Mouse (Mus musculus): ENCODE measurements around the gene Mgat5. TPM values are rescaled to one million over a fixed set of nuclear protein-coding genes. Genes with fewer than 3 reads are reported as not detected.

Mgat5 gene
- polyA plus RNA-seq, 1 experiment from 2014 or later: 4.9 TPM

- WGBS: 86% methylated on average over 7 of the region's 7 CpGs
- no peaks in the 10 kb centered on the region for H3K27me3 ChIP-seq (replicated peaks; ENCODE audit: low read depth, poor library complexity, severe bottlenecking)
- no peak for DNase-seq (ENCODE audit: low spot score)
These were observed 158.8 kb downstream of the Mgat5 start for GRCm38 (mm10) chr1:127363638-127364037.

GRCm38 (mm10) chr1:127365706-127366105 is 160.9 kb downstream of the Mgat5 start:
- H3K27ac ChIP-seq (replicated peaks): no peak overlapping the region
- DNase-seq (ENCODE audit: low spot score): no peak
- 89% methylated on average over 5 of the region's 5 CpGs for WGBS
- H3K9me3 ChIP-seq: no peaks in the 10 kb centered on the region
- H3K36me3 ChIP-seq (replicated peaks): peaks cover 50% of the 10 kb centered on the region
- no peaks in the 10 kb centered on the region for H3K27me3 ChIP-seq (replicated peaks; ENCODE audit: low read depth, poor library complexity, severe bottlenecking)
- peaks cover 9% of the 10 kb centered on the region for H3K4me1 ChIP-seq
- no peak overlapping the region for H3K4me3 ChIP-seq

More at GRCm38 (mm10) chr1:127363638-127364037, 158.8 kb downstream of the Mgat5 start:
- Histone ChIP-seq H3K36me3 (replicated peaks) (peaks cover 40% of the 10 kb centered on the region; the same call in 1 of the 2 replicates), H3K4me3 (no peak overlapping the region), H3K27ac (replicated peaks) (no peak overlapping the region), H3K4me1 (peaks cover 15% of the 10 kb centered on the region), H3K9me3 (no peaks in the 10 kb centered on the region)

GRCm38 (mm10) chr1:127366111-127366510 is 161.3 kb downstream of the Mgat5 start:
- Histone ChIP-seq H3K36me3 (replicated peaks) (peaks cover 50% of the 10 kb centered on the region), H3K4me1 (peaks cover 9% of the 10 kb centered on the region), H3K4me3 (no peak overlapping the region), H3K9me3 (no peaks in the 10 kb centered on the region), H3K27ac (replicated peaks) (no peak overlapping the region; the same call in 1 of the 2 replicates), H3K27me3 (replicated peaks; ENCODE audit: low read depth, poor library complexity, severe bottlenecking) (no peaks in the 10 kb centered on the region)
- no peak for DNase-seq (ENCODE audit: low spot score)
- 70% methylated on average over 10 of the region's 10 CpGs for WGBS

DNA sequence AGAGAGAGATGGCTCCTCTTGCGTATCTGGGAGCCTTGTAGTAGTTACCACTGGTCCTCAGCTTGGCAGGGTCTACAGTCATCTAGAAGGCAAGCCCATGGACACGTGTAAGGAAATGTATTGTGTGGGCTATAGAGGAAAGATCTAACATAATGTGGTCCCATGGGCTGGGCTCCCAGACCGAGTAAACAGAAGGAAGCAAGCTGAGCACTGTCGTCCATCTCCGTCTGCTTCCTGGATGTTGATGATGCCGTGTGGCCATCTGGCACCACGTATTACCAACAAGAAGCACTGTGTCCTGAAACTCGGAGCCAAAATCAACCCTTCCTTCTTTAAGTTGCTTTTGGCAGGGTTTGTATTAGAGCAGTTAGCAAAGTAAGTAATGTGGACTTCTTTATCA is 163.7 kb downstream of the Mgat5 start:
- Histone ChIP-seq H3K36me3 (replicated peaks) (peaks cover 50% of the 10 kb centered on the region), H3K4me3 (no peak overlapping the region), H3K27ac (replicated peaks) (no peak overlapping the region), H3K27me3 (replicated peaks; ENCODE audit: low read depth, poor library complexity, severe bottlenecking) (no peaks in the 10 kb centered on the region), H3K9me3 (no peaks in the 10 kb centered on the region), H3K4me1 (peaks cover 20% of the 10 kb centered on the region)
- 86% methylated on average over 8 of the region's 8 CpGs for WGBS
- DNase-seq (ENCODE audit: low spot score): no peak

- WGBS: 95% methylated on average over 5 of the region's 5 CpGs
- no peak overlapping the region for H3K27ac ChIP-seq (replicated peaks)
- H3K4me1 ChIP-seq: peaks cover 20% of the 10 kb centered on the region
- DNase-seq (ENCODE audit: low spot score): no peak
- H3K27me3 ChIP-seq (replicated peaks; ENCODE audit: low read depth, poor library complexity, severe bottlenecking): no peaks in the 10 kb centered on the region
- peaks cover 46% of the 10 kb centered on the region for H3K36me3 ChIP-seq (replicated peaks)
- H3K4me3 ChIP-seq: no peak overlapping the region
- H3K9me3 ChIP-seq: no peaks in the 10 kb centered on the region
These were observed 164.7 kb downstream of the Mgat5 start for GRCm38 (mm10) chr1:127369538-127369937.

DNA sequence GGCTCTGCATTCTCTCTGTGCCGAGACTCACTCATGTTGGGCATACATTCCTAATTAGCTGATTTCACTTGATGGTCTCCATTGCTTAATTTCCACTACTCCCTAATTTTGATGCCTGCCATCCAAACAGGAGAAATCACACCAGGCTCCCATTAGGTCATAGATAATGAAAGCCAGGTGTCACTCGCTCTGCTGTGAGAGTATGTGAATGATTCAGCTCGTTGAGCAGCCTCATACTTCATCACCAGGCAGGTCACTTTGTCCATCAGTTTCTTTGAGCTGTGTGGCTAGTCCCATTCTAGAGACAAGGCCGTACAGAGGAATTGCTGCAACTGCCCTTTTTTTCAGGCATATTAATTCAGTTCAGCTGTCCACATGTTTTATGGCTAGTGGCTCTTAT is 167.3 kb downstream of the Mgat5 start:
- Histone ChIP-seq H3K4me3 (no peak overlapping the region), H3K27ac (replicated peaks) (no peak overlapping the region), H3K9me3 (no peaks in the 10 kb centered on the region), H3K4me1 (peaks cover 11% of the 10 kb centered on the region), H3K36me3 (replicated peaks) (peaks cover 21% of the 10 kb centered on the region), H3K27me3 (replicated peaks; ENCODE audit: low read depth, poor library complexity, severe bottlenecking) (no peaks in the 10 kb centered on the region)
- 55% methylated on average over 4 of the region's 4 CpGs for WGBS
- DNase-seq (ENCODE audit: low spot score): no peak

DNA sequence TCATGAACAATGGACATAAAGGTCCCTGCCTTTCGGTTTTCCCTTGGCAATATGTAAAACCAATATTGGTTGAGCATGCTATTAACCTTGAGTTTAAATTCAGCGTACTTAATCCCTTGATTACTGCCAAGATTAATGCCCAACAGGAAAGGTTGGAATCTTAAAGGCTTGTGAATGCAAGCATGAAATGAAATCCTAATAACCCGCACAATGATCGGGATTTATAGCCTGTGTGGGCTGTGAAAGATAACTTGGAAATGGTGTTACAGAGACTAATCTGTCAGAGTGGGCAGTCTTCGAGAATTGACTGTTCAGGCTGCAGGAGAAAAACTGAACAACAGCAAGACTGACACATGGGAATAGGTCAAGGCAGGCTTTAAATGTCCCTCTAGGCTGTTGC is 168.7 kb downstream of the Mgat5 start:
- no peak overlapping the region for H3K27ac ChIP-seq (replicated peaks)
- no peak for DNase-seq (ENCODE audit: low spot score)

GRCm38 (mm10) chr1:127374157-127374556 is 169.3 kb downstream of the Mgat5 start:
- H3K27me3 ChIP-seq (replicated peaks; ENCODE audit: low read depth, poor library complexity, severe bottlenecking): no peaks in the 10 kb centered on the region
- no peak overlapping the region for H3K4me3 ChIP-seq

More for the DNA sequence above, 168.7 kb downstream of the Mgat5 start:
- peaks cover 10% of the 10 kb centered on the region for H3K36me3 ChIP-seq (replicated peaks)
- no peaks in the 10 kb centered on the region for H3K9me3 ChIP-seq
- H3K4me1 ChIP-seq: peaks cover 11% of the 10 kb centered on the region
- H3K4me3 ChIP-seq: no peak overlapping the region
- no peaks in the 10 kb centered on the region for H3K27me3 ChIP-seq (replicated peaks; ENCODE audit: low read depth, poor library complexity, severe bottlenecking)
- 83% methylated on average over 5 of the region's 5 CpGs for WGBS

DNA sequence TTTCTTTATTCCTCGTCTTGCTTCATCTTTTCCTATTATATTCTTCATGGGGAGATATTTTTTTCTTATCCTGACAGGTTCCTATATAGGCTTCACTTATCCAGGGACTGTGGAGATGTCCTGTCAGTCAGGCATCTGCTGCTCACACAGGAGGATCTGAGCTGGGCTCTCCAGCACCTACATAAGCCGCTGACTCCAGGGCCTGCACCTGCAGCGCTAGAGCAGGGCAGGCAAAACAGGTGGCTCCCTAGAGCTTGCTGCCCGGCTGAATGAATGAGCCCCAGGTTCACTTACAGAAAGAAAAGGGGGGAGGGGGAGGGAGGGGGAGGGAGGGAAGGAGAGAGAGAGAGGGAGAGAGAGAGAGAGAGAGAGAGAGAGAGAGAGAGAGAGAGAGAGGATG is 175.3 kb downstream of the Mgat5 start:
- no peak for DNase-seq (ENCODE audit: low spot score)
- peaks cover 10% of the 10 kb centered on the region for H3K36me3 ChIP-seq (replicated peaks)
- WGBS: 35% methylated on average over 4 of the region's 4 CpGs
- H3K4me3 ChIP-seq: no peak overlapping the region
- no peaks in the 10 kb centered on the region for H3K27me3 ChIP-seq (replicated peaks; ENCODE audit: low read depth, poor library complexity, severe bottlenecking)
- H3K27ac ChIP-seq (replicated peaks): no peak overlapping the region
- H3K4me1 ChIP-seq: peaks cover 11% of the 10 kb centered on the region; the same call in 1 of the 2 replicates
- H3K9me3 ChIP-seq: no peaks in the 10 kb centered on the region

More at GRCm38 (mm10) chr1:127374157-127374556, 169.3 kb downstream of the Mgat5 start:
- Histone ChIP-seq H3K4me1 (peaks cover 17% of the 10 kb centered on the region), H3K9me3 (no peaks in the 10 kb centered on the region), H3K27ac (replicated peaks) (no peak overlapping the region), H3K36me3 (replicated peaks) (peaks cover 7% of the 10 kb centered on the region)
- no peak for DNase-seq (ENCODE audit: low spot score)
- WGBS: 78% methylated on average over 3 of the region's 3 CpGs

- 79% methylated on average over 13 of the region's 13 CpGs for WGBS
- peaks cover 11% of the 10 kb centered on the region; the same call in 1 of the 2 replicates for H3K4me1 ChIP-seq
- peaks cover 11% of the 10 kb centered on the region for H3K36me3 ChIP-seq (replicated peaks)
- no peak overlapping the region for H3K4me3 ChIP-seq
- no peak overlapping the region for H3K27ac ChIP-seq (replicated peaks)
- no peak for DNase-seq (ENCODE audit: low spot score)
- no peaks in the 10 kb centered on the region for H3K27me3 ChIP-seq (replicated peaks; ENCODE audit: low read depth, poor library complexity, severe bottlenecking)
- H3K9me3 ChIP-seq: no peaks in the 10 kb centered on the region
These were observed 176.1 kb downstream of the Mgat5 start for GRCm38 (mm10) chr1:127380749-127381501.

- Histone ChIP-seq H3K9me3 (no peaks in the 10 kb centered on the region), H3K4me3 (no peak overlapping the region), H3K27me3 (replicated peaks; ENCODE audit: low read depth, poor library complexity, severe bottlenecking) (no peaks in the 10 kb centered on the region), H3K36me3 (replicated peaks) (peaks cover 25% of the 10 kb centered on the region), H3K4me1 (peaks cover 11% of the 10 kb centered on the region; the same call in 1 of the 2 replicates), H3K27ac (replicated peaks) (no peak overlapping the region)
- 90% methylated on average over 7 of the region's 7 CpGs for WGBS
- no peak for DNase-seq (ENCODE audit: low spot score)
These were observed 178.3 kb downstream of the Mgat5 start for GRCm38 (mm10) chr1:127383071-127383470.

DNA sequence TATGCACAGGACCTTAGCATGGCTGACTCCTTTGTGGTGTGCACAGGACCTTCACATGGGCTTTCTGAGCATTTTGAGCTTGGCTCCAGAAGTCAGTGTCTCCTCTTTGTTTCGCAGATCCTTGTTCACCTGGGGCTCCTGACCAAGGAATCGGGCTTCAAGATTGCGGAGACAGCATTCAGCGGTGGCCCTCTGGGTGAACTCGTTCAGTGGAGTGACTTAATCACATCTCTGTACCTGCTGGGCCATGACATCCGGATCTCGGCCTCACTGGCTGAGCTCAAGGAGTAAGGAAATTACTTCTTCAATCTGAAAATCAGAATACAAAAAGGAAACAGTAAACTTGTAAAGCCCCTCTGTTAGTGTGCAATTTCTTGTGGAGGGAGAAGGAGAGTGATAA is 182.4 kb downstream of the Mgat5 start:
- 88% methylated on average over 7 of the region's 7 CpGs for WGBS
- peaks cover 65% of the 10 kb centered on the region for H3K36me3 ChIP-seq (replicated peaks)

DNA sequence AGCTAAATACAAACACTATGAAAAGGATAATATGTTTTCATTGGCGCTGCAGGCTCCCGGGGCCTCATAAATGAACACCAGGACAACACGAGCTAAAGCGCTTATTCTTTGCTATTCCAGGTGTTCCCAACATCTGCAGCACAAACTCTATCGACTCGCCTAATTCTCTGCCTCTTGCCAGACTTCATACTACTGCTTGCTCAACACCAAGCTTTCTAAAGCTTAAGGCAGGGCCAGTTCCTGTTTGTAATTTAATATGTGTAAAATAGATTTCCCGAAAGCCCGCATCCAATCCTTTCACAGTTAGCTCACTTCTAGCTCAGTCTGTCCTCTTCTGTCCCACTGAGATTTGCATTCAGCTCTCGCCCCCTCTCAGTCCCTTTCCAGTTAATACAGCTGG is 182.8 kb downstream of the Mgat5 start:
- no peak for DNase-seq (ENCODE audit: low spot score)
- H3K9me3 ChIP-seq: peaks cover 5% of the 10 kb centered on the region; the same call in 1 of the 2 replicates
- H3K4me1 ChIP-seq: no peaks in the 10 kb centered on the region
- no peak overlapping the region for H3K4me3 ChIP-seq
- WGBS: 83% methylated on average over 9 of the region's 9 CpGs
- H3K27me3 ChIP-seq (replicated peaks; ENCODE audit: low read depth, poor library complexity, severe bottlenecking): no peaks in the 10 kb centered on the region
- H3K27ac ChIP-seq (replicated peaks): no peak overlapping the region
- peaks cover 70% of the 10 kb centered on the region for H3K36me3 ChIP-seq (replicated peaks)

More for the DNA sequence above, 182.4 kb downstream of the Mgat5 start:
- Histone ChIP-seq H3K27me3 (replicated peaks; ENCODE audit: low read depth, poor library complexity, severe bottlenecking) (no peaks in the 10 kb centered on the region), H3K4me3 (no peak overlapping the region), H3K27ac (replicated peaks) (no peak overlapping the region), H3K4me1 (no peaks in the 10 kb centered on the region), H3K9me3 (peaks cover 5% of the 10 kb centered on the region; the same call in 1 of the 2 replicates)
- no peak for DNase-seq (ENCODE audit: low spot score)
